Mouse (Mus musculus): ENCODE measurements around the gene Tmem116.
A peak's percentile ranks its signal among the peaks of the same experiment; 100 is the strongest.
"Not testable (repeated sequence)": the region's sequence is repeated elsewhere in the genome, so short reads cannot be mapped to it uniquely, and the experiment has no call there.

Gene Tmem116

DNA sequence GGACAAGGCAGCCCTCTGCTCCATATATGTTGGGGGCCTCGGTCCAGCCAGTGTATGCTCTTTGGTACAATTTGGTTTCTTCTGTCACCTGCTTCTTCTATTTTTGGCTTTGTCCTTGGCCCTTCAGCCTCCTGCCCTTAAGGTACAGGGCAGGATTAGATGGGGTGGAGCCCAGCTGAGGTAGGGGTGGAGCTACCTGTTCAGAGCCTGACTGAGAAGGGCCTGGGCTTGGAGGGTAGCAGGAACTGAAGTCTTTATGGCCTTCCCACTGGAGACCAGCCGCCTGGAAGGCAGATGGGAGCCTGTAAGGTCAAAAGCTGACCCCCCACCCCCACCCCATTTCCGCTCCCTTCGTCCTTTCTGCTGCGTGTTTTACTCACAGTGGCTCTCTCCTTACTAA lies 11.3 kb downstream of the Tmem116 start:
- DNase-seq (ENCODE audit: low read depth, low spot score): no peak

DNA sequence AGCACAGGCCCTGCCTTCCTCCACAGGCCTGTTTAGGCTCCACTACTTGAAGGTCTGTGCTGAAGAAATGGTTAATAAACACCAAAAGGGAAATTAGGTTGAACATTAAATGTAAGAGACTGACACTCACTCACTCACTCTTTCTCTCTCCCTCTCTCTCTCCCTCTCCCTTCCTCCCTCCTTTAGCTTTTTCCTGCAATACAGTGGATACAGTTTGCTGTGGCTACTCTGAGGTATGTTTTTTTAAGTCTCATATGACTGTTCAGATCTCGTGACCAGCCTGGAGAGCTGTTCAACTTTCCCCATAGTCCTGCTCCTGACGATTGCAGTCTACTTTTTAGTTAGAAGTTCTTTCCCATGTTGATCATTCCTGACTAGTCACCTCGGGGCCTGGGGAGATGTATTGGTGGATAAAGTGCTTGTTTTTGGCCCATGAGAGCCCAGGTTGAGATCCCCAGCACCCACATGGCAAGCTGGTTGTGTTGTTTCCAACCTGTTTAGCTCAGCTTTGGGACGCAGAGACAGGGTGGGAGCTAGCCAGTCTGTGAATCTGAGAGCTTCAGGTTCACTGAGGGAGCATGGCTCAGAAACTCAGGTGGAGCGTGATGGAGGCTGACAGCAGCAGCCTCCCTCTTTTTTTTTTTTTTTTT lies 12.0 kb downstream of the Tmem116 start:
- DNase-seq (ENCODE audit: low read depth, low spot score): no peak

DNA sequence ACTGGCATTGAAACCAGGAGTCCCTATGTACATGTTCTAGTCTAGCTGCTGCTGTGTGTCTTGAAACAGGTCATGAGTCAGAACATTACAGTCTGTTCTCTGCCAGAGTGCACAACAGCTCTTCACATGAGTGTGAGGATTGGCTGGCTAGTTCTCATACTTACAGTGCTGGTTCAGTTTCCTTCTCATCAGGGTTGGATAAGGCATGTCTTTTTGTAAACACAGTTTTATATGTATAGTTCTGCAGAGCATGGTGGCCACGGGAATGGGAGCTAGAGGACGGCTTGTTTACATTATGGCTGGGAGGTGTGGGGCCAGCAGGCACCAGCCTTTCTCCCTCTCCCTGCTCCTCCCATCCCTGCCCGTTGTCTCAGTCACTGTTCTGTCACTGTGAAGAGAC lies 17.9 kb downstream of the Tmem116 start:
- no peak for DNase-seq (ENCODE audit: low read depth, low spot score)

DNA sequence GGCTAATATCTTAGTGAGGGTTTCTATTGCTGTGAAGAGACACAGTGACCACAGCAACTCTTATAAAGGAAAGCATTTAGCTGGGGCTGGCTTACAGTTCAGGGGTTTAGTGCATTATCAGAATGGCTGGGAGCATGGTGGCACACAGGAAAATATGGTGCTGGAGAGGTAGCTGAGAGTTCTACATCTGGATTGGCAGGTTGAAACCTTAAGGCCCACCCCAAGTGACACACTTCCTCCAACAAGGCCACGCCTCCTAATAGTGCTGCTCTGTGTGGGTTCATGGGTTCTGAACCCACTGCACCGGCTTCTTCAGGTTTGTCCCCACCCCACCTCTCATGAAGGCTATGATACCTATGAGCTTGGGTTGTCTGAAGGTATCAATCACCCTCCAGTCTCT lies 20.7 kb downstream of the Tmem116 start:
- DNase-seq (ENCODE audit: low read depth, low spot score): no peak

DNA sequence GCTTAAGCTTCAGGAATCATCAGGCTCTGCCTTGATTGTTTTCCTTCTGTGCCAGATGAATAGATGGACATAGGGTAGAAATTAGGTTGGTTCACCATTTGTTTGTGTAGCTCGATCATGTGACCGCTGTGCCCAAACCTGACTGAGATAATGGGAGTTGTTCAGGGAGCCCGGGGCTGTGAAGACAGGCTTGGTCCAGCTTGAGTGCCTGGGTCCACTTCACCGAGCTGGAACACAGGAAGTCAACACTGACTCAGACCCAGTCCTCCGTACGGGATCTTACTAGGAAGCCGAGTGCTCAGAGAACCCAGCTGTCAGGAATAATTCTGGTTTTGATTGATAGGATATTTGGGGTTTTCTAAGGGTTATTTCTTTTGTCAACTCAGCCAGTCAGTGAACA lies 22.9 kb downstream of the Tmem116 start:
- no peak for DNase-seq (ENCODE audit: low read depth, low spot score)

DNA sequence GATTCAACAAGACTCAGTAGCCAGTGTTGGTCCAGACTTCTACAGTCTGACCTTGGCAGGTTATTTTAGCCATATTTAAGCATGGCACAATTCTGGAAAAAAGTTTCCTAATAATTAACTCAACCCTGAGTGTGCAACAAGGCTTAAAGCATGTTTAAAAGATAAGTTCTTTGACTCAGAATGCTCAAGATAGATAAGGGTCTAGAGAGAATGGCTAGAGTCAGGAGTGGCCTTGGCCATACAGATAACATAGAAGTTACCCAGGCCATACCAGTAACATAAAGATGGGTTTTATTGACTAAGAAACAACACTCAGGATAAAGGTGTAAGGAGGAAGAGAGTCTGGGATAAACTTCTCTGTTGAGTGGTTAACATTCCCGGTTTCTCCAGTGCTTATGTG lies 24.3 kb downstream of the Tmem116 start:
- DNase-seq (ENCODE audit: low read depth, low spot score): no peak

- DNase-seq (ENCODE audit: low read depth, low spot score): peak; percentile 67
Measured at GRCm38 (mm10) chr5:121477680-121478079, 26.0 kb downstream of the Tmem116 start.

DNA sequence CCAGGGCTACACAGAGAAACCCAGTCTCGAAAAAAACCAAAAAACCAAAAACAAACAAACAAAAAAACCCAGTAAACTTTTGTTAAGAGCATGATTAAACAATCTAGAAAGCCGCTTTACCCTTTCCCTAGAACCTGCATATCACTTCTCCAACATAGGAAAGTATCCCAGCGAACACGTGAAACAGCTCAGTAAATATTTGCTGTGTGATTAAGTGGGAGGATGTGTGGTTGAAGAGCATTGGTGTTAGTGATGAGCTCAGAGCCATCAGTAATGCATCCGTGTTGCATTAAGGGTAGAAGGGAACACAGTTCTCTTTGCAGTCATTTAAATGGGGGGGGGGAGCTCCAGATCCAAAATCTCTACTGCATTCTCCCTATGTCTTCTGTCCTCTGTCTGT lies 33.1 kb downstream of the Tmem116 start:
- no peak for DNase-seq (ENCODE audit: low read depth, low spot score)

GRCm38 (mm10) chr5:121493305-121493704 lies 41.6 kb downstream of the Tmem116 start:
- DNase-seq (ENCODE audit: low read depth, low spot score): no peak

DNA sequence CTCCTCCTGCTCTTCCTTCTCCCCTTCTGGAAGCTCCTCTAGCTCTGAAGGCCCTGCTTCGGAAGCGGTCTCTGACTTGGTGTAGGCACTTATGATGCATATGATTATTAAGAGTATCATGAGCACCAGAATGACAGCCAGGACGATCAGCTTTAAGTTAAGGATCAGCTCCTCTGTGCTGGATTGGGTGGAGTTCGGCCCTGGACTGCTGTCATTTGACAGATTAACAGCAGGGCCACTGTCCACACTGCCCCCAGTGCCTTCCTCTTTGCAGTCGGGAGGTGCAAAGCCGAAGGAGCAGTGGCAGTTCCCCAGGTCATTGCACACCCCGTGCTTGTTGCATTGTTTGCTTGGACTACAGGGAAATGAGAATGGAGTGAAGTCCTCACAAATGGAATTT lies 49.0 kb downstream of the Tmem116 start:
- no peak for DNase-seq (ENCODE audit: low read depth, low spot score)

DNA sequence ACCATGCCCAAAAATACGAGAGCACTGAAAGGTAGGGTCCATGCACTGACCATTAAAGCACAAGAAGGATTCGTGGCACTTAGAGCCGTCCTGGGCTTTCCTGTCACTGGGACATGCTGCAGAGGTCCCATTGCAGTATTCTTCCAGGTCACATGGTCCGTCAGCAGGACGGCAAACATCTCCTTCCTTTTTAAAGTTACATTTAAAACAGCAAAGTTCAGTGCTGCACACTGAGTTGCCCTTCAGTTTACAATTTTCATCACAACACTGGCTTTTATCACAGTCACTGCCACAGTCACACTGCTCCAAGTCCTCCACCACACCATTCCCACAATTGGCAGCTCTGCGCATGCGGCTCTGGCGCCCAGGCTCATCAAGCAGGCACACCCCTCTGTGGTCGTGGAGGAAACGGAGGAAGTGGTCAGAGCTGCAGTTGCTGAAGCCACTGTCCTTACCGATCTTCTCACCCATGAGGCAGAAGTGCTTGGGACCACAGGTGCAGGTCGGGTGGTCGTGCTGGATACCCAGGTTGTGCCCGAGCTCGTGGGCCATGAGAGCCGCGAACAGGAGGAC lies 49.8 kb downstream of the Tmem116 start:
- DNase-seq (ENCODE audit: low read depth, low spot score): not testable (repeated sequence)

DNA sequence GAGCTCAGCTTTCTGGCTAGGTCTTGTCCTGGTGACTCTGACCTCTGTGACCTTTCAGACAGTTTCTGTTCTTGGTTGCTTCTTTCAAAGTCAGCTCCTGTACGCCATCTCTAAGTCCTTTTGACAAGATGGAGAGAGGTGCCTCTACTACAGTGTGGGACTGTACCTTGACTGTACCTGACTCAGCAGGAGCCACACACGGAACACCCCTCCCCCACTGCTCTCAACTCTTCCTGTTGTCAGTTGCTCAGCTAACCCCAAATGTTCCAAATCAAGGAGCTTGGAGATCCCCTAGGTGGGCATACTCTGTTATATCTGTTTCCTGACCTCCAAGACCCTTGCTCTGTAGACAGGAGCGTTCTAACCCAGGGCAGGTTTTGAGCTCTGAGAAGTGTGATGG lies 51.5 kb downstream of the Tmem116 start, which contains the start of gene Adam1b:
TSS of gene Adam1b (minus strand) at position 205 of the 400 bp plus-strand sequence.
- no peak for DNase-seq (ENCODE audit: low read depth, low spot score)

GRCm38 (mm10) chr5:121506846-121507245 lies 55.2 kb downstream of the Tmem116 start:
- DNase-seq (ENCODE audit: low read depth, low spot score): no peak

GRCm38 (mm10) chr5:121510009-121510408 lies 58.3 kb downstream of the Tmem116 start:
- DNase-seq (ENCODE audit: low read depth, low spot score): no peak

- no peak for DNase-seq (ENCODE audit: low read depth, low spot score)
Measured at GRCm38 (mm10) chr5:121518983-121519382, 67.3 kb downstream of the Tmem116 start.

DNA sequence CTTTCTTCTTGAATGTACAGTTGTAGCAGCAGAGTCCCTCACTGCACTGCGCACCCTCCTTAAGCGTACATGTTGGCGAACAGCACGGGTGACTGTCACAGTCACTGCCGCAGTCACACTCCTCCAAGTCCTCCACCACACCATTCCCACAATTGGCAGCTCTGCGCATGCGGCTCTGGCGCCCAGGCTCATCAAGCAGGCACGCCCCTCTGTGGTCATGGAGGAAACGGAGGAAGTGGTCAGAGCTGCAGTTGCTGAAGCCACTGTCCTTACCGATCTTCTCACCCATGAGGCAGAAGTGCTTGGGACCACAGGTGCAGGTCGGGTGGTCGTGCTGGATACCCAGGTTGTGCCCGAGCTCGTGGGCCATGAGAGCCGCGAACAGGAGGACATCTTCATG lies 68.1 kb downstream of the Tmem116 start:
- DNase-seq (ENCODE audit: low read depth, low spot score): not testable (repeated sequence)

- no peak for DNase-seq (ENCODE audit: low read depth, low spot score)
Measured at GRCm38 (mm10) chr5:121525774-121526450, 74.2 kb downstream of the Tmem116 start.

- DNase-seq (ENCODE audit: low read depth, low spot score): no peak
Measured at GRCm38 (mm10) chr5:121526526-121526925, 74.8 kb downstream of the Tmem116 start.

- peak; percentile 12 for DNase-seq (ENCODE audit: low read depth, low spot score)
Measured at GRCm38 (mm10) chr5:121526961-121527360, 75.3 kb downstream of the Tmem116 start.

DNA sequence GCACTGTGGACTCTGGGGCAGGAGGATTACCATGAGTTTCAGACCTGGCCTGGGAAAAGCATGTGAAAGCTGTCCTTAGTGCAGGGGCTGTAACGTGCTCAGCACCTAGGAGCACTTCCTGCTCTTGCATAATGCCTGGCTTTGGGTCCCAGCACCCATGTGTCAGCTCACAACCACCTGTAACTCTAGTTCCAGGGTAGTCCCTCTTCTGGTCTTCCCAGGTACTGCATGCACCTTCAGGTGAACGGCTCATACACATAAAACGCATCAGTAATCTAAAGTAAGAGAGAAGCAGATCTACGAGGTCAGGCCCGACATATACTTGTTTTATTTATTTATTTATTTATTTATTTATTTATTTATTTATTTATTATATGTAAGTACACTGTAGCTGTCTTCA lies 82.8 kb downstream of the Tmem116 start:
- DNase-seq (ENCODE audit: low read depth, low spot score): peak; percentile 30

- no peak for DNase-seq (ENCODE audit: low read depth, low spot score)
Measured at GRCm38 (mm10) chr5:121535116-121535515, 83.4 kb downstream of the Tmem116 start.

- no peak for DNase-seq (ENCODE audit: low read depth, low spot score)
Measured at GRCm38 (mm10) chr5:121536921-121537555, 85.3 kb downstream of the Tmem116 start.

DNA sequence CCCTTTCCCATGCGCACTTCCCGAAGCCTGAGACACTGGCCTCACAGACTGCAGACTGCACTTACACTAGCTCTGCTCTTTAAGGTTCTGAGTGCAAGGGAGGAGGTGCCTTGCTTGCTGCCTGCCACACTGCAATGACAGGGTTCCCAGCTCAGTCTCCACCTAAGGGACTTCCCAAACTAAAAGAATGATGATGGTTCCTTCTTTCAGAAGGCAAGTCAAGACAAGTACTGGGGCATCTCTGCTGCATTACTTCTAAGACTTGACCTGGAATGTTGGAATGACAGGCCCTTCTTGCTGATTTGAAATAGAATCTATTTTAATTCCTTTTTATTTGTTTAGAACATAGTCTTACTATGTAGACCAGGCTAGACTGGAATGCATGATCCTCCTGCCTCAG lies 85.9 kb downstream of the Tmem116 start:
- no peak for DNase-seq (ENCODE audit: low read depth, low spot score)
